Mouse (Mus musculus) MEL (cell line): Measurements from ENCODE around the gene 4930583I09Rik. TPM values are rescaled to one million over a fixed set of nuclear protein-coding genes. Genes with fewer than 3 reads are reported as not detected.

ENCODE experiments used
- DNase-seq: peaks from one replicate; pipeline ENCODE4 v3.0.0; 2011; ENCODE audit warnings: low read depth, low spot score
- H3K27ac ChIP-seq: 2 replicates; pipeline ENCODE4 v1.5.1; 2012; ENCODE audit warnings: low read depth, mild to moderate bottlenecking, control low read depth, low read length, moderate library complexity; ENCODE audit not compliant: control insufficient read depth
- H3K27me3 ChIP-seq, 2 experiments: fragments of 150-350 bp in 1 of 2; sonication (generic) in 1 of 2; 2 replicates each; pipeline ENCODE4 v1.6.1; 2012; ENCODE audit warnings: low read length in 2 of 2, mild to moderate bottlenecking in 2 of 2, improper control_type of control experiment in 1 of 2, moderate library complexity in 1 of 2; ENCODE audit not compliant: insufficient read depth in 2 of 2, control insufficient read depth in 1 of 2
- H3K36me3 ChIP-seq, 2 experiments: 2 replicates each; pipeline ENCODE4 v1.6.1; 2012 to 2014; ENCODE audit warnings: low read length in 2 of 2, improper control_type of control experiment in 1 of 2, inconsistent platforms in 1 of 2, mild to moderate bottlenecking in 1 of 2; ENCODE audit not compliant: insufficient read depth in 2 of 2, control insufficient read depth in 1 of 2
- H3K4me1 ChIP-seq, 2 experiments: fragments of 150-350 bp in 1 of 2; sonication (generic) in 1 of 2; 2 replicates each; pipeline ENCODE4 v1.6.1; 2012; ENCODE audit warnings: low read length in 2 of 2, improper control_type of control experiment in 1 of 2, mild to moderate bottlenecking in 1 of 2; ENCODE audit not compliant: insufficient read depth in 2 of 2, control insufficient read depth in 1 of 2
- H3K4me3 ChIP-seq, 2 experiments: fragments of 150-350 bp in 1 of 2; sonication (generic) in 1 of 2; 2 replicates each; pipeline ENCODE4 v1.5.1; 2012; ENCODE audit warnings: low read depth in 2 of 2, low read length in 2 of 2, mild to moderate bottlenecking in 2 of 2, moderate library complexity in 2 of 2, control low read depth in 1 of 2, improper control_type of control experiment in 1 of 2; ENCODE audit not compliant: control insufficient read depth in 1 of 2, insufficient read depth in 1 of 2
- H3K79me2 ChIP-seq: 2 replicates; pipeline ENCODE4 v1.6.1; 2012; ENCODE audit warnings: mild to moderate bottlenecking, low read length, moderate library complexity; ENCODE audit not compliant: control insufficient read depth, poor library complexity, insufficient read depth
- H3K9ac ChIP-seq: 2 replicates; pipeline ENCODE4 v1.6.1; 2012; ENCODE audit warnings: low read depth, mild to moderate bottlenecking, control low read depth, low read length, moderate library complexity; ENCODE audit not compliant: control insufficient read depth, poor library complexity, severe bottlenecking
- H3K9me3 ChIP-seq: fragments of 150-350 bp; sonication (generic); replicated peaks from 2 replicates; pipeline ENCODE4 v1.6.1; 2012; ENCODE audit warnings: mild to moderate bottlenecking, low read length, improper control_type of control experiment, moderate library complexity; ENCODE audit not compliant: insufficient read depth
- BHLHE40 ChIP-seq: IDR thresholded peaks from 2 replicates; pipeline ENCODE4 v1.6.1; 2012; ENCODE audit warnings: low read depth, mild to moderate bottlenecking, inconsistent platforms, low read length, improper control_type of control experiment, borderline replicate concordance
- CHD1 ChIP-seq: IDR thresholded peaks from 2 replicates; pipeline ENCODE4 v1.6.1; 2012; ENCODE audit warnings: low read depth, mild to moderate bottlenecking, inconsistent platforms, low read length, improper control_type of control experiment
- CHD2 ChIP-seq: IDR thresholded peaks from 2 replicates; pipeline ENCODE4 v1.6.1; 2011; ENCODE audit warnings: low read length, improper control_type of control experiment
- CTCF ChIP-seq, 3 experiments: IDR thresholded peaks in 2 of 3; conservative IDR thresholded peaks in 1 of 3; 2 replicates each; pipeline ENCODE4 v1.5.1; 2011 to 2012; ENCODE audit warnings: low read length in 3 of 3, low read depth in 2 of 3, mild to moderate bottlenecking in 2 of 3, improper control_type of control experiment in 1 of 3, inconsistent platforms in 1 of 3, mixed read lengths in 1 of 3, moderate library complexity in 1 of 3; ENCODE audit not compliant: control insufficient read depth in 1 of 3, insufficient read depth in 1 of 3, poor library complexity in 1 of 3, severe bottlenecking in 1 of 3
- ELF1 ChIP-seq: IDR thresholded peaks from 2 replicates; pipeline ENCODE4 v1.6.1; 2014; ENCODE audit warnings: low read depth, mild to moderate bottlenecking, inconsistent platforms, low read length, improper control_type of control experiment, moderate library complexity
- EP300 ChIP-seq, 2 experiments: IDR thresholded peaks; 2 replicates each; pipeline ENCODE4 v1.6.1; 2011; ENCODE audit warnings: improper control_type of control experiment in 2 of 2, low read length in 2 of 2, low read depth in 1 of 2, mild to moderate bottlenecking in 1 of 2
- ETS1 ChIP-seq: IDR thresholded peaks from 2 replicates; pipeline ENCODE4 v1.6.1; 2012; ENCODE audit warnings: low read depth, mild to moderate bottlenecking, inconsistent platforms, low read length, improper control_type of control experiment, moderate library complexity
- GATA1 ChIP-seq: IDR thresholded peaks from 2 replicates; pipeline ENCODE4 v1.6.1; 2011; ENCODE audit warnings: low read depth, low read length, improper control_type of control experiment
- KAT2A ChIP-seq: conservative IDR thresholded peaks from 2 replicates; pipeline ENCODE4 v1.6.1; 2012; ENCODE audit warnings: low read depth, low read length, improper control_type of control experiment, inconsistent platforms
- MAFK ChIP-seq: IDR thresholded peaks from 2 replicates; pipeline ENCODE4 v1.6.1; 2011; ENCODE audit warnings: low read depth, mild to moderate bottlenecking, low read length, improper control_type of control experiment, borderline replicate concordance
- MAZ ChIP-seq: IDR thresholded peaks from 2 replicates; pipeline ENCODE4 v1.6.1; 2012; ENCODE audit warnings: low read depth, mild to moderate bottlenecking, inconsistent platforms, low read length, improper control_type of control experiment
- MEF2A ChIP-seq: IDR thresholded peaks from 2 replicates; pipeline ENCODE4 v1.6.1; 2014; ENCODE audit warnings: low read depth, mild to moderate bottlenecking, inconsistent platforms, low read length, improper control_type of control experiment; ENCODE audit not compliant: poor library complexity, insufficient replicate concordance, severe bottlenecking; ENCODE audit errors: extremely low read depth
- MXI1 ChIP-seq: IDR thresholded peaks from 2 replicates; pipeline ENCODE4 v1.6.1; 2011; ENCODE audit warnings: mild to moderate bottlenecking, low read depth, low read length, improper control_type of control experiment
- MYB ChIP-seq: IDR thresholded peaks from 2 replicates; pipeline ENCODE4 v1.6.1; 2011; ENCODE audit warnings: mild to moderate bottlenecking, low read depth, low read length, improper control_type of control experiment
- POLR2A ChIP-seq, 2 experiments: IDR thresholded peaks; 2 replicates each; pipeline ENCODE4 v1.6.1; 2011 to 2012; ENCODE audit warnings: low read length in 2 of 2, mild to moderate bottlenecking in 2 of 2, control low read depth in 1 of 2, improper control_type of control experiment in 1 of 2, low read depth in 1 of 2, moderate library complexity in 1 of 2; ENCODE audit not compliant: control insufficient read depth in 1 of 2, insufficient read depth in 1 of 2, poor library complexity in 1 of 2
- POLR2AphosphoS2 ChIP-seq: IDR thresholded peaks from 2 replicates; pipeline ENCODE4 v1.6.1; 2011; ENCODE audit warnings: low read length, improper control_type of control experiment
- RAD21 ChIP-seq: IDR thresholded peaks from 2 replicates; pipeline ENCODE4 v1.6.1; 2011; ENCODE audit warnings: mild to moderate bottlenecking, low read depth, low read length, improper control_type of control experiment
- SIN3A ChIP-seq: IDR thresholded peaks from 2 replicates; pipeline ENCODE4 v1.6.1; 2012; ENCODE audit warnings: low read length, improper control_type of control experiment, inconsistent platforms
- SMC3 ChIP-seq: IDR thresholded peaks from 2 replicates; pipeline ENCODE4 v1.6.1; 2011; ENCODE audit warnings: low read depth, low read length, improper control_type of control experiment
- TAL1 ChIP-seq: IDR thresholded peaks from 2 replicates; pipeline ENCODE4 v1.6.1; 2012; ENCODE audit warnings: mild to moderate bottlenecking, inconsistent platforms, low read length, moderate library complexity, mixed read lengths
- TCF12 ChIP-seq: IDR thresholded peaks from 2 replicates; pipeline ENCODE4 v1.6.1; 2014; ENCODE audit warnings: low read depth, mild to moderate bottlenecking, inconsistent platforms, low read length, improper control_type of control experiment, moderate library complexity
- UBTF ChIP-seq: IDR thresholded peaks from 2 replicates; pipeline ENCODE4 v1.6.1; 2012; ENCODE audit warnings: low read depth, mild to moderate bottlenecking, inconsistent platforms, low read length, improper control_type of control experiment, moderate library complexity, borderline replicate concordance; ENCODE audit not compliant: insufficient read depth
- USF1 ChIP-seq: IDR thresholded peaks from 2 replicates; pipeline ENCODE4 v1.6.1; 2014; ENCODE audit warnings: low read depth, mild to moderate bottlenecking, inconsistent platforms, low read length, improper control_type of control experiment, moderate library complexity
- USF2 ChIP-seq, 2 experiments: IDR thresholded peaks; 2 replicates each; pipeline ENCODE4 v1.6.1; 2011 to 2012; ENCODE audit warnings: improper control_type of control experiment in 2 of 2, low read length in 2 of 2, borderline replicate concordance in 1 of 2, inconsistent platforms in 1 of 2, low read depth in 1 of 2, mild to moderate bottlenecking in 1 of 2; ENCODE audit not compliant: insufficient read depth in 1 of 2
- ZKSCAN1 ChIP-seq: IDR thresholded peaks from 2 replicates; pipeline ENCODE4 v1.6.1; 2012; ENCODE audit warnings: low read depth, mild to moderate bottlenecking, inconsistent platforms, low read length, improper control_type of control experiment, moderate library complexity
- polyA plus RNA-seq, 2 experiments: library from polyadenylated mRNA; stranded (reverse) in 1 of 2; unstranded in 1 of 2; fragments of >175 nt in 1 of 2; fragments of >200 nt in 1 of 2; gene quantifications; 2 replicates each; pipeline versions ENCODE4 v1.2.1 to v1.2.4; 2012; ENCODE audit warnings: low replicate concordance in 2 of 2, low read depth in 1 of 2; ENCODE audit not compliant: insufficient read length in 2 of 2, insufficient read depth in 1 of 2, missing spikeins in 1 of 2
- total RNA-seq: library from RNA; depleted of rRNA; stranded (reverse); fragments of 300-350 nt; gene quantifications from 2 replicates; pipeline ENCODE4 v1.2.3, GENCODE M21; 2012

4930583I09Rik gene
- total and polyA plus RNA-seq, 3 experiments = not detected

DNA sequence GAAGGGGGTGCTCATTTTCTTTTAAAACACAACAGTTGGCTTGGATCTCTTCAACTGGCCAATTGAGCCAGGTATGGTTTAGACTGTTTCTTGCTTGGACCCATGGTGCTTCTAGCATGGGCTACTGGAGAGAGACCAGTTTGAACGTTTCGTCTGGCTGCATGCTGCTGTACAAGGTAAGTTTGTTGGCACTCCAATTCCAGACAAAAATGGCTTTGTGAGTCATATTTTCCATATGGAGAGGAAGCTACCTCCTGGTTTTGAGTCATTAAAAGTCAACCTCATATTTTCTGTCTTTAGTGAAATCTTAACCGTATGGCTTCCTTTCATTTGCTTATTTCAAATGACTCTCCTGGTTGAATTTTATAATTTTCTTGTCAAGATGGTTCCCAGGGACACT, 19.6 kb downstream of the 4930583I09Rik start:
- Histone ChIP-seq H3K27ac (no peak overlapping the region), H3K9ac (no peak overlapping the region), H3K4me3 (no peak overlapping the region), H3K27me3 (no peaks in the 10 kb centered on the region; a peak in 1 of 4 replicates), H3K36me3 (no peaks in the 10 kb centered on the region), H3K9me3 (no peaks in the 10 kb centered on the region), H3K79me2 (no peaks in the 10 kb centered on the region), H3K4me1 (no peaks in the 10 kb centered on the region)
- TF ChIP-seq KAT2A (no peak), MYB (no peak), CHD2 (no peak), TCF12 (no peak), USF2 (IDR thresholded peaks at IDR 0.05; ENCODE audit: borderline replicate concordance in 1 of 2, insufficient read depth in 1 of 2, low read depth in 1 of 2, low read length in 2 of 2) (no peak), EP300 (IDR thresholded peaks at IDR 0.05; ENCODE audit: low read depth in 1 of 2, low read length in 2 of 2) (no peak), ZKSCAN1 (no peak), GATA1 (no peak)
- DNase-seq = no peak

DNA sequence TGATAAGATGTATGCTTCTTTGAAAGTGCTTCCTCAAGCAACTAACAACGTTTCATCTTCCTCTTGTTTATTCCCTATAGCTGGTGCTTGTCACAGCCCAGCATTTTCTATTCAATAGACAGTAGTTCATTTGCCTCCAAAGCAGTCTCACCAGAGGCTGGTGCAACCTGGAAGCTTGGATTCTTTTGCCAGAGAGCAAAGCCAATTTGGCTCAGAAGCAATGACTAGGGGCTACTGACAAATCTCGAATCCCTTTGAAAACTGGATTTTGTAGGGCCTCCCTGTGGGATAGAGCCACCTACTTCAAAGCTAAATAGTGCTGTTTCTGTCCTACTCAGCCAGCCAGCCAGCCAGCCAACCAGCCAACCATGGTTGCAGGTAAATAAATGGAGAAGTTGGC, 20.1 kb downstream of the 4930583I09Rik start:
- H3K36me3 ChIP-seq = no peaks in the 10 kb centered on the region
- H3K4me3 ChIP-seq = no peak overlapping the region
- H3K9me3 ChIP-seq = no peaks in the 10 kb centered on the region
- no peak for TF ChIP-seq POLR2AphosphoS2
- no peak for TF ChIP-seq ETS1
- TF ChIP-seq MAZ = no peak
- no peak for TF ChIP-seq MYB
- TF ChIP-seq MAFK = no peak
- TF ChIP-seq RAD21 = no peak
- TF ChIP-seq SMC3 = no peak
- TF ChIP-seq MEF2A = no peak
- no peak for TF ChIP-seq EP300 (IDR thresholded peaks at IDR 0.05; ENCODE audit: low read depth in 1 of 2, low read length in 2 of 2)
- no peak for TF ChIP-seq POLR2A (IDR thresholded peaks at IDR 0.05; ENCODE audit: control insufficient read depth in 1 of 2, insufficient read depth in 1 of 2, low read depth in 1 of 2, low read length in 2 of 2, poor library complexity in 1 of 2)
- H3K9ac ChIP-seq = no peak overlapping the region
- DNase-seq = no peak
- no peak overlapping the region for H3K27ac ChIP-seq
- no peaks in the 10 kb centered on the region for H3K4me1 ChIP-seq
- no peaks in the 10 kb centered on the region for H3K79me2 ChIP-seq
- no peaks in the 10 kb centered on the region; a peak in 1 of 4 replicates for H3K27me3 ChIP-seq

GRCm38 (mm10) chr17:64813568-64813967, 22.3 kb downstream of the 4930583I09Rik start:
- H3K36me3 ChIP-seq = no peaks in the 10 kb centered on the region
- no peaks in the 10 kb centered on the region for H3K79me2 ChIP-seq
- H3K4me1 ChIP-seq = no peaks in the 10 kb centered on the region
- H3K27ac ChIP-seq = no peak overlapping the region
- no peak overlapping the region for H3K9ac ChIP-seq
- TF ChIP-seq SMC3 (no peak), BHLHE40 (no peak), CHD1 (no peak), USF2 (IDR thresholded peaks at IDR 0.05; ENCODE audit: borderline replicate concordance in 1 of 2, insufficient read depth in 1 of 2, low read depth in 1 of 2, low read length in 2 of 2) (no peak), UBTF (no peak), MAZ (no peak), CTCF (IDR thresholded peaks at IDR 0.05 in 2 of 3, conservative IDR thresholded peaks at IDR 0.05 in 1 of 3; ENCODE audit: control insufficient read depth in 1 of 3, insufficient read depth in 1 of 3, low read depth in 2 of 3, low read length in 3 of 3, poor library complexity in 1 of 3, severe bottlenecking in 1 of 3) (no peak), ETS1 (no peak), ELF1 (no peak), KAT2A (no peak), USF1 (no peak), SIN3A (no peak), MXI1 (no peak), TAL1 (no peak)
- no peak for DNase-seq
- H3K27me3 ChIP-seq = no peaks in the 10 kb centered on the region; a peak in 1 of 4 replicates
- no peak overlapping the region for H3K4me3 ChIP-seq
- no peaks in the 10 kb centered on the region for H3K9me3 ChIP-seq
